Mouse (Mus musculus) kidney, embryonic 14.5 days (tissue): ENCODE results near the gene Zfp296. TPM values are rescaled to one million over a fixed set of nuclear protein-coding genes. Genes with fewer than 3 reads are reported as not detected.

Source experiments
- ATAC-seq: fragments of 200-750 bp; cut with Nextera tagmentation; 2 replicates; pipeline ENCODE4 v1.8.0; 2017; ENCODE audit warnings: moderate number of reproducible peaks, mild to moderate bottlenecking, moderate TSS enrichment, moderate library complexity; ENCODE audit not compliant: low FRiP score, low TSS enrichment
- H3K27ac ChIP-seq: fragments of 300-500 bp; sonication (generic); 2 replicates; pipeline ENCODE4 v1.5.1; 2014; ENCODE audit warnings: low read depth, mild to moderate bottlenecking, low read length, moderate library complexity, mixed read lengths
- H3K27me3 ChIP-seq: fragments of 300-500 bp; sonication (generic); 2 replicates; pipeline ENCODE4 v1.6.1; 2014; ENCODE audit warnings: mild to moderate bottlenecking, low read length; ENCODE audit not compliant: control insufficient read depth, insufficient read depth
- H3K36me3 ChIP-seq: fragments of 300-500 bp; sonication (generic); 2 replicates; pipeline ENCODE4 v1.6.1; 2014; ENCODE audit warnings: low read length, mixed read lengths; ENCODE audit not compliant: control insufficient read depth, insufficient read depth
- H3K4me1 ChIP-seq: fragments of 300-500 bp; sonication (generic); 2 replicates; pipeline ENCODE4 v1.6.1; 2014; ENCODE audit warnings: low read length, mixed read lengths; ENCODE audit not compliant: control insufficient read depth, insufficient read depth
- H3K4me2 ChIP-seq: fragments of 300-500 bp; sonication (generic); replicated peaks from 2 replicates; pipeline ENCODE4 v1.6.1; 2014; ENCODE audit warnings: low read depth, mild to moderate bottlenecking, low read length
- H3K4me3 ChIP-seq: fragments of 300-500 bp; sonication (generic); 2 replicates; pipeline ENCODE4 v1.5.1; 2014; ENCODE audit warnings: mild to moderate bottlenecking, low read length
- H3K9ac ChIP-seq: fragments of 300-500 bp; sonication (generic); 2 replicates; pipeline ENCODE4 v1.6.1; 2014; ENCODE audit warnings: low read depth, mild to moderate bottlenecking, low read length, moderate library complexity
- H3K9me3 ChIP-seq: fragments of 300-500 bp; sonication (generic); 2 replicates; pipeline ENCODE4 v1.6.1; 2016; ENCODE audit warnings: low read length; ENCODE audit not compliant: control insufficient read depth
- WGBS: fragments of 180-500 bp; shearing (Covaris S2); extraction: QIAGEN DNeasy Blood & Tissue Kit; methylation state at CpG from one replicate; pipeline ENCODE4 v1.1.7; 2014; 5-methylcytosine and 5-hydroxymethylcytosine counted together
- polyA plus RNA-seq: library from polyadenylated mRNA; unstranded; fragments of >200 nt; fragmentation: Nextera tagmentation; extraction: Ambion mirVana; gene quantifications from 2 replicates; pipeline ENCODE4 v1.2.1, GENCODE M21; 2014

Zfp296 gene
- polyA plus RNA-seq, 1 experiment from 2014 or later, result 0.68 TPM

GRCm38 (mm10) chr7:19609641-19610332 is 32.7 kb downstream of the Zfp296 start:
- H3K36me3 ChIP-seq, result no peaks in the 10 kb centered on the region; the same call in 1 of the 2 replicates
- no peak overlapping the region for H3K4me2 ChIP-seq
- H3K27ac ChIP-seq, result no peak overlapping the region
- no peaks in the 10 kb centered on the region for H3K27me3 ChIP-seq
- no peak overlapping the region for H3K9ac ChIP-seq
- 0 out of 2 replicates have a peak, but pooled peaks cover 2% of the 10 kb centered on the region for H3K9me3 ChIP-seq
- 91% methylated on average over 12 of the region's 12 CpGs for WGBS
- no peak overlapping the region for H3K4me3 ChIP-seq
- no peak for ATAC-seq
- H3K4me1 ChIP-seq, result no peaks in the 10 kb centered on the region

- Histone ChIP-seq H3K9ac (no peak overlapping the region), H3K4me1 (no peaks in the 10 kb centered on the region), H3K4me2 (no peak overlapping the region), H3K27ac (no peak overlapping the region), H3K36me3 (no peaks in the 10 kb centered on the region; the same call in 1 of the 2 replicates), H3K9me3 (0 out of 2 replicates have a peak, but pooled peaks cover 2% of the 10 kb centered on the region), H3K4me3 (no peak overlapping the region), H3K27me3 (no peaks in the 10 kb centered on the region)
- ATAC-seq, result no peak
- 83% methylated on average over 5 of the region's 5 CpGs for WGBS
Measured at GRCm38 (mm10) chr7:19610969-19611368, 33.9 kb downstream of the Zfp296 start.

DNA sequence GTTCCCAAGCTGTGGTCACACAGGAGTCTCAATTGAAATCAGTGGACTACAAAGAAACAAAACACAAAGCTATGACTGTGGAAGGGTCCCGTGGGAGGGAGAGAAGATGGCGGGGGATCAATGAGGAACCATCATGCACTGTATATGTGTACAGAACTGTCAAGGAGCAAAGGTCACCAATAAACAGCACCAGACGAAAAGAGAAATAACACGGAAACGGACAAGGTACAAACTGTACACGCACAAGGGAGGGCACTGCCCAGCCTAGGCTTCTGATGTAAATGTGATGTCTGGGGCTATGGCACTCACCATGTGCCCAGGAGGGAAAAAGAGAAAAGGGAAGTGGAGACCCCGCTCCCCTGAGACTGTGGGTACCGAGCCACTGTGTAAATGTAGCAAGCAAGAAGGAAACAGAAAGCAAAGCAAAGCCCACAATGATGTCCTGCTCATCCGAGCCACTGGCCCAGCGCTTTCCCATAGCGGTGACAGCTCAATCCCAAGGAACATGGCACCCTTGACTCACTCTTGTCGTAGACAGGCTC is 38.0 kb downstream of the Zfp296 start:
- WGBS, result 85% methylated on average over 12 of the region's 12 CpGs
- no peak overlapping the region for H3K9ac ChIP-seq
- no peak overlapping the region for H3K4me2 ChIP-seq
- ATAC-seq, result no peak
- no peak overlapping the region for H3K27ac ChIP-seq
- H3K4me1 ChIP-seq, result 0 out of 2 replicates have a peak, but pooled peaks cover 3% of the 10 kb centered on the region
- H3K4me3 ChIP-seq, result no peak overlapping the region
- 0 out of 2 replicates have a peak, but pooled peaks cover 2% of the 10 kb centered on the region for H3K9me3 ChIP-seq
- H3K27me3 ChIP-seq, result no peaks in the 10 kb centered on the region
- no peaks in the 10 kb centered on the region; the same call in 1 of the 2 replicates for H3K36me3 ChIP-seq

GRCm38 (mm10) chr7:19619004-19619801 is 42.1 kb downstream of the Zfp296 start:
- peak overlapping the region; percentile 34 for H3K4me3 ChIP-seq
- H3K27ac ChIP-seq, result no peak overlapping the region
- no peaks in the 10 kb centered on the region for H3K9me3 ChIP-seq
- H3K9ac ChIP-seq, result peak overlapping the region; percentile 58
- no peaks in the 10 kb centered on the region for H3K36me3 ChIP-seq
- 0 out of 2 replicates have a peak, but pooled peaks cover 3% of the 10 kb centered on the region for H3K4me1 ChIP-seq
- 10% methylated on average over 35 of the region's 35 CpGs for WGBS
- H3K4me2 ChIP-seq, result peak overlapping the region; percentile 65
- no peaks in the 10 kb centered on the region for H3K27me3 ChIP-seq
- ATAC-seq, result peak; percentile 85

DNA sequence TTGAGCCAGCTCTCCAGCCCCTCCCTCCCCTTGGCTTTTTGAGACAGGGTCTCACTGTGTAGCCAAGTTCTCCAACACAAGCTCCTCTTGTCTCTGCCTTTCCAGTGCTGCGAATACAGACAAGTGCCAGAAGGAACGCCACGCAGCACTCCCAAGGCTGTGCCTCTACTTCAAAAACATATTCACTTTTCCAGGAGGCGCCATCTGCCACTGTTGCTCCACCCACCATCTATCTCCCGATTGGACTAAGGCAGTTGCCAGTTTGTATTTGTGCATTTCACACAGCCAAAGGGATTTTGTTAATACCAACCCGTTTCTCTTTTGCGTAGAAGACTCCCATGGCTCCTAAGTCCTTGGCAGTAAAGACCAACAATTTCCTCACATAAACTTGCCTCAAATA is 43.7 kb downstream of the Zfp296 start:
- Histone ChIP-seq H3K4me2 (no peak overlapping the region), H3K4me1 (0 out of 2 replicates have a peak, but pooled peaks cover 3% of the 10 kb centered on the region), H3K9me3 (no peaks in the 10 kb centered on the region), H3K27me3 (no peaks in the 10 kb centered on the region), H3K27ac (no peak overlapping the region), H3K4me3 (no peak overlapping the region), H3K9ac (no peak overlapping the region), H3K36me3 (no peaks in the 10 kb centered on the region)
- no peak for ATAC-seq
- 90% methylated on average over 7 of the region's 7 CpGs for WGBS

- no peaks in the 10 kb centered on the region for H3K27me3 ChIP-seq
- no peak for ATAC-seq
- no peak overlapping the region for H3K9ac ChIP-seq
- H3K4me1 ChIP-seq, result 0 out of 2 replicates have a peak, but pooled peaks cover 3% of the 10 kb centered on the region
- no peaks in the 10 kb centered on the region for H3K36me3 ChIP-seq
- WGBS, result 24% methylated on average over 6 of the region's 6 CpGs
- H3K9me3 ChIP-seq, result no peaks in the 10 kb centered on the region
- no peak overlapping the region for H3K4me3 ChIP-seq
- H3K27ac ChIP-seq, result no peak overlapping the region
- H3K4me2 ChIP-seq, result no peak overlapping the region
Measured at GRCm38 (mm10) chr7:19622241-19622640, 45.2 kb downstream of the Zfp296 start.

DNA sequence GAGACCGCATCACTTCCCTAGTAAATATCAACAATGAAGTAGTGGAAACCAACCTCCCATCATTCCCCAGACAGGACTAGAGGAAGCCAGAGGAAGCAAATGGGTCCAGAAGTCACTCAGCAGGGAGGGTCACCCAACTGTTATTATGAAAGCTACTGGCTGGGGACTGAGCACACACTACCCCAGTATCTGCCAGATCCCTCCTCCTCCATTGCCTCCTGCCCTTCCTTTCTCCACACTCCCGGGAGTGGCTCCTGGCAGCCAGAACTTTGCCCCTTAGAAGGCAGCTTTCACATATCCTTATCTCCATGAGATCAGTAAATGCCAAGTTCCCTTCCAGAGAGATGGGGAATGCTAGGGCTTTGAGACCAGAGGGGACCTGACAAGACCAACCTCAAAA is 46.3 kb downstream of the Zfp296 start:
- Histone ChIP-seq H3K9me3 (no peaks in the 10 kb centered on the region), H3K4me2 (no peak overlapping the region), H3K9ac (no peak overlapping the region), H3K4me1 (0 out of 2 replicates have a peak, but pooled peaks cover 3% of the 10 kb centered on the region), H3K36me3 (no peaks in the 10 kb centered on the region), H3K27ac (no peak overlapping the region), H3K4me3 (no peak overlapping the region), H3K27me3 (no peaks in the 10 kb centered on the region)
- 76% methylated on average over 2 of the region's 2 CpGs for WGBS
- no peak for ATAC-seq

- H3K4me3 ChIP-seq, result peak overlapping the region; percentile 80; the same call in 1 of the 2 replicates
- H3K27me3 ChIP-seq, result no peaks in the 10 kb centered on the region
- peak overlapping the region; percentile 48; the same call in 1 of the 2 replicates for H3K27ac ChIP-seq
- peak overlapping the region; percentile 96; the same call in 1 of the 2 replicates for H3K4me2 ChIP-seq
- no peak for ATAC-seq
- peaks cover 5% of the 10 kb centered on the region; the same call in 1 of the 2 replicates for H3K36me3 ChIP-seq
- H3K9ac ChIP-seq, result no peak overlapping the region
- no peaks in the 10 kb centered on the region for H3K9me3 ChIP-seq
- H3K4me1 ChIP-seq, result 0 out of 2 replicates have a peak, but pooled peaks cover 4% of the 10 kb centered on the region
- 83% methylated on average over 3 of the region's 3 CpGs for WGBS
Measured at GRCm38 (mm10) chr7:19627721-19628120, 50.6 kb downstream of the Zfp296 start.
